Mouse (Mus musculus) thymus, adult 2 months (tissue): ENCODE data around the gene Unc80. TPM values are rescaled to one million over a fixed set of nuclear protein-coding genes. Genes with fewer than 3 reads are reported as not detected.

Experiments used
- DNase-seq: peaks from one replicate; pipeline ENCODE4 v3.0.0; 2021
- H3K27ac ChIP-seq: fragments of 200-500 bp; 2 replicates; pipeline ENCODE4 v1.5.1; 2012; ENCODE audit warnings: low read length, control low read depth; ENCODE audit not compliant: control insufficient read depth, insufficient read depth
- H3K27me3 ChIP-seq: fragments of 200-500 bp; 2 replicates; pipeline ENCODE4 v1.6.1; 2012; ENCODE audit warnings: mild to moderate bottlenecking, low read length, moderate library complexity, mixed read lengths; ENCODE audit not compliant: control insufficient read depth, insufficient read depth
- H3K36me3 ChIP-seq: fragments of 200-500 bp; 2 replicates; pipeline ENCODE4 v1.6.1; 2012; ENCODE audit warnings: mild to moderate bottlenecking, low read length, moderate library complexity; ENCODE audit not compliant: control insufficient read depth, insufficient read depth
- H3K4me1 ChIP-seq: fragments of 200-500 bp; replicated peaks from 2 replicates; pipeline ENCODE4 v1.6.1; 2012; ENCODE audit warnings: low read length; ENCODE audit not compliant: control insufficient read depth, insufficient read depth
- H3K4me3 ChIP-seq: fragments of 200-500 bp; 2 replicates; pipeline ENCODE4 v1.5.1; 2012; ENCODE audit warnings: mild to moderate bottlenecking, low read length, control low read depth, moderate library complexity; ENCODE audit not compliant: control insufficient read depth, insufficient read depth
- CTCF ChIP-seq: fragments of 200-500 bp; IDR thresholded peaks from 2 replicates; pipeline ENCODE4 v1.5.1; 2012; ENCODE audit warnings: mild to moderate bottlenecking, control low read depth, low read length, moderate library complexity, borderline replicate concordance; ENCODE audit not compliant: control insufficient read depth, poor library complexity, insufficient read depth; ENCODE audit errors: extremely low read depth
- POLR2A ChIP-seq: fragments of 200-500 bp; IDR thresholded peaks from 2 replicates; pipeline ENCODE4 v1.6.1; 2012; ENCODE audit warnings: mild to moderate bottlenecking, low read length, control low read depth, moderate library complexity; ENCODE audit not compliant: control insufficient read depth, poor library complexity, insufficient read depth; ENCODE audit errors: extremely low read depth
- WGBS: fragments of 180-500 bp; shearing (Covaris S2); methylation state at CpG from one replicate; pipeline ENCODE4 v1.1.7; 2018; 5-methylcytosine and 5-hydroxymethylcytosine counted together
- polyA plus RNA-seq: library from polyadenylated mRNA; depleted of rRNA; stranded (reverse); fragments of >200 nt; gene quantifications from 2 replicates; pipeline ENCODE4 v1.2.3, GENCODE M21; 2012

Unc80 gene
- polyA plus RNA-seq, 1 experiment, result 0.07 TPM

GRCm38 (mm10) chr1:66456580-66456979, 11.6 kb upstream of the Unc80 start:
- no peak overlapping the region for H3K4me3 ChIP-seq
- no peaks in the 10 kb centered on the region for H3K4me1 ChIP-seq
- 39% methylated on average over 2 of the region's 2 CpGs for WGBS
- DNase-seq, result no peak
- no peaks in the 10 kb centered on the region for H3K36me3 ChIP-seq
- H3K27me3 ChIP-seq, result no peaks in the 10 kb centered on the region
- no peak overlapping the region for H3K27ac ChIP-seq
- TF ChIP-seq POLR2A (no peak), CTCF (no peak)

- 84% methylated on average over 3 of the region's 3 CpGs for WGBS
Observed at GRCm38 (mm10) chr1:66457747-66458146, 10.4 kb upstream of the Unc80 start.

GRCm38 (mm10) chr1:66459394-66459793, 8.8 kb upstream of the Unc80 start:
- TF ChIP-seq POLR2A (no peak), CTCF (no peak)
- H3K36me3 ChIP-seq, result no peaks in the 10 kb centered on the region
- H3K4me1 ChIP-seq, result no peaks in the 10 kb centered on the region
- WGBS, result 83% methylated on average over 3 of the region's 3 CpGs
- no peak overlapping the region for H3K27ac ChIP-seq
- no peak overlapping the region for H3K4me3 ChIP-seq
- no peak for DNase-seq
- H3K27me3 ChIP-seq, result no peaks in the 10 kb centered on the region

More at GRCm38 (mm10) chr1:66457747-66458146, 10.4 kb upstream of the Unc80 start:
- Histone ChIP-seq H3K27me3 (no peaks in the 10 kb centered on the region), H3K4me3 (no peak overlapping the region), H3K36me3 (no peaks in the 10 kb centered on the region), H3K27ac (no peak overlapping the region), H3K4me1 (no peaks in the 10 kb centered on the region)
- DNase-seq, result no peak
- TF ChIP-seq POLR2A, result no peak
- no peak for TF ChIP-seq CTCF

GRCm38 (mm10) chr1:66460850-66461249, 7.3 kb upstream of the Unc80 start:
- Histone ChIP-seq H3K27me3 (no peaks in the 10 kb centered on the region), H3K36me3 (no peaks in the 10 kb centered on the region), H3K27ac (no peak overlapping the region), H3K4me3 (no peak overlapping the region), H3K4me1 (no peaks in the 10 kb centered on the region)
- 89% methylated on average over 4 of the region's 4 CpGs for WGBS
- DNase-seq, result no peak
- TF ChIP-seq POLR2A (no peak), CTCF (no peak)

GRCm38 (mm10) chr1:66468704-66469020, 495 bp downstream of the Unc80 start:
- Histone ChIP-seq H3K27me3 (no peaks in the 10 kb centered on the region; the same call in 1 of the 2 replicates), H3K36me3 (no peaks in the 10 kb centered on the region), H3K4me1 (no peaks in the 10 kb centered on the region), H3K27ac (no peak overlapping the region), H3K4me3 (no peak overlapping the region)
- WGBS, result 42% methylated on average over 3 of the region's 3 CpGs
- TF ChIP-seq CTCF (no peak), POLR2A (no peak)
- no peak for DNase-seq

GRCm38 (mm10) chr1:66482751-66483150, 14.6 kb downstream of the Unc80 start:
- Histone ChIP-seq H3K4me1 (no peaks in the 10 kb centered on the region), H3K36me3 (no peaks in the 10 kb centered on the region), H3K27me3 (no peaks in the 10 kb centered on the region), H3K4me3 (no peak overlapping the region), H3K27ac (no peak overlapping the region)
- 95% methylated on average over 3 of the region's 3 CpGs for WGBS
- no peak for DNase-seq
- TF ChIP-seq CTCF (no peak), POLR2A (no peak)

- 89% methylated on average over 6 of the region's 6 CpGs for WGBS
- no peak for DNase-seq
- TF ChIP-seq CTCF (no peak), POLR2A (no peak)
- Histone ChIP-seq H3K27ac (no peak overlapping the region), H3K36me3 (no peaks in the 10 kb centered on the region), H3K27me3 (no peaks in the 10 kb centered on the region), H3K4me1 (no peaks in the 10 kb centered on the region), H3K4me3 (no peak overlapping the region)
Observed at GRCm38 (mm10) chr1:66493064-66493463, 24.9 kb downstream of the Unc80 start.
